Mouse (Mus musculus) G1E (cell line): ENCODE data around the gene Mad1l1. TPM values are rescaled to one million over a fixed set of nuclear protein-coding genes. Genes with fewer than 3 reads are reported as not detected.

Source experiments
- ATAC-seq: 2 replicates; pipeline ENCODE4 v1.8.0; 2016; ENCODE audit warnings: mild to moderate bottlenecking; ENCODE audit not compliant: insufficient number of reproducible peaks, poor library complexity, low FRiP score, severe bottlenecking; ENCODE audit errors: extremely low read depth
- DNase-seq: peaks from one replicate; pipeline ENCODE4 v3.0.0; 2012; ENCODE audit warnings: low spot score
- H3K27me3 ChIP-seq: 2 replicates; pipeline ENCODE4 v1.6.1; 2012; ENCODE audit warnings: mild to moderate bottlenecking, low read length, inconsistent platforms; ENCODE audit not compliant: insufficient read depth
- H3K36me3 ChIP-seq: replicated peaks from 2 replicates; pipeline ENCODE3; 2012; ENCODE audit warnings: mild to moderate bottlenecking, inconsistent platforms
- H3K4me1 ChIP-seq: 2 replicates; pipeline ENCODE4 v1.6.1; 2012; ENCODE audit warnings: low read depth, low read length, inconsistent platforms, mixed read lengths; ENCODE audit not compliant: insufficient read depth
- H3K4me3 ChIP-seq: 2 replicates; pipeline ENCODE4 v1.5.1; 2012; ENCODE audit warnings: low read depth, mild to moderate bottlenecking, inconsistent platforms, low read length, moderate library complexity, mixed read lengths
- H3K9me3 ChIP-seq: replicated peaks from 2 replicates; pipeline ENCODE4 v1.6.1; 2012; ENCODE audit warnings: inconsistent platforms
- CTCF ChIP-seq: IDR thresholded peaks from 2 replicates; pipeline ENCODE4 v1.5.1; 2012; ENCODE audit warnings: low read depth, low read length, inconsistent platforms, mixed read lengths
- GATA1 ChIP-seq: IDR thresholded peaks from 2 replicates; pipeline ENCODE4 v1.6.1; 2012; ENCODE audit warnings: borderline replicate concordance, low read length, inconsistent platforms, mixed read lengths
- GATA2 ChIP-seq: IDR thresholded peaks from 2 replicates; pipeline ENCODE4 v1.6.1; 2012; ENCODE audit warnings: low read depth, low read length, inconsistent platforms, borderline replicate concordance
- POLR2AphosphoS5 ChIP-seq: IDR thresholded peaks from 2 replicates; pipeline ENCODE4 v1.6.1; 2012; ENCODE audit warnings: low read depth, low read length, inconsistent platforms; ENCODE audit not compliant: insufficient replicate concordance
- TAL1 ChIP-seq: conservative IDR thresholded peaks from 2 replicates; pipeline ENCODE4 v1.6.1; 2012; ENCODE audit warnings: low read depth, low read length, inconsistent platforms, mixed read lengths
- polyA plus RNA-seq: library from polyadenylated mRNA; stranded (reverse); fragments of >175 nt; gene quantifications from 2 replicates; pipeline ENCODE4 v1.2.3, GENCODE M21; 2012
- total RNA-seq, 2 experiments: library from RNA; stranded (forward) in 1 of 2; stranded (reverse) in 1 of 2; fragments of 200-1000 nt in 1 of 2; fragments of >200 nt in 1 of 2; fragmentation: Nextera tagmentation in 1 of 2; gene quantifications; 2 replicates each; pipeline ENCODE4 v1.2.3; 2014 to 2017

Gene Mad1l1
- total and polyA plus RNA-seq, 3 experiments: 28.0 to 45.9 (median 28.9) TPM

- no peak for DNase-seq
- H3K27me3 ChIP-seq: no peaks in the 10 kb centered on the region
- no peak for ATAC-seq
- TF ChIP-seq GATA1 (no peak), TAL1 (no peak), GATA2 (no peak), POLR2AphosphoS5 (no peak), CTCF (no peak)
- H3K9me3 ChIP-seq: no peaks in the 10 kb centered on the region
- H3K4me1 ChIP-seq: 0 out of 2 replicates have a peak, but pooled peaks cover 1% of the 10 kb centered on the region
- H3K4me3 ChIP-seq: no peak overlapping the region
- H3K36me3 ChIP-seq: peaks cover 87% of the 10 kb centered on the region
Observed at GRCm38 (mm10) chr5:140174814-140175490, 146.4 kb downstream of the Mad1l1 start.

- no peak for ATAC-seq
- peaks cover 82% of the 10 kb centered on the region for H3K36me3 ChIP-seq
- no peak for TF ChIP-seq TAL1
- no peak for TF ChIP-seq GATA1
- TF ChIP-seq CTCF: no peak
- TF ChIP-seq POLR2AphosphoS5: no peak
- TF ChIP-seq GATA2: no peak
- no peaks in the 10 kb centered on the region for H3K4me1 ChIP-seq
- H3K27me3 ChIP-seq: no peaks in the 10 kb centered on the region
- no peaks in the 10 kb centered on the region for H3K9me3 ChIP-seq
- H3K4me3 ChIP-seq: no peak overlapping the region
- no peak for DNase-seq
Observed at GRCm38 (mm10) chr5:140174066-140174465, 147.3 kb downstream of the Mad1l1 start.

- Histone ChIP-seq H3K27me3 (no peaks in the 10 kb centered on the region), H3K9me3 (no peaks in the 10 kb centered on the region), H3K4me3 (no peak overlapping the region), H3K4me1 (no peaks in the 10 kb centered on the region; the same call in 1 of the 2 replicates), H3K36me3 (peaks cover 81% of the 10 kb centered on the region)
- TF ChIP-seq GATA2: no peak
- no peak for TF ChIP-seq CTCF
- DNase-seq (no peak), ATAC-seq (no peak)
Observed at GRCm38 (mm10) chr5:140173181-140173580, 148.2 kb downstream of the Mad1l1 start.

DNA sequence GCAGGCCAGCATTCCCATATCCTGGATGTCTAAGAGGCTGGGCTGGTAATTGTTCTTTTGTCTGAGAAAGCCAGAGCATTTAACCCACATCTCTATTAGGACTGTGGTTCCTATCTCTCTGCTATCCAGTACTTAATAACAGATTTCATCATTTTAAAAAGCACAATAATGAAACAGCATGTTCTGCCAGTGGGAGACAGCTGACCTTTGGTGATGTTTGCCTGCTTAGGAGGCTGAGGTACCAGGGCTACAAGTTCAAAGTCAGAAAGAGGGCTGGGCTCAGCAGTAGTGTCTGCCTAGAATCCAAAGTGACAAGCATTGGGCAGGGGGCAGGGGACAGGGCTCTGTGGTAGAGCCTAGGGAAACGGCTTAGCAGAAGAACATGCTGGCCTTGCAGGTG is 149.6 kb downstream of the Mad1l1 start:
- H3K4me3 ChIP-seq: no peak overlapping the region
- no peaks in the 10 kb centered on the region for H3K9me3 ChIP-seq
- H3K36me3 ChIP-seq: peaks cover 84% of the 10 kb centered on the region
- no peak for ATAC-seq
- TF ChIP-seq TAL1: no peak
- no peak for TF ChIP-seq GATA2
- TF ChIP-seq GATA1: no peak
- TF ChIP-seq POLR2AphosphoS5: no peak
- H3K27me3 ChIP-seq: no peaks in the 10 kb centered on the region
- DNase-seq: no peak
- H3K4me1 ChIP-seq: no peaks in the 10 kb centered on the region; the same call in 1 of the 2 replicates

DNA sequence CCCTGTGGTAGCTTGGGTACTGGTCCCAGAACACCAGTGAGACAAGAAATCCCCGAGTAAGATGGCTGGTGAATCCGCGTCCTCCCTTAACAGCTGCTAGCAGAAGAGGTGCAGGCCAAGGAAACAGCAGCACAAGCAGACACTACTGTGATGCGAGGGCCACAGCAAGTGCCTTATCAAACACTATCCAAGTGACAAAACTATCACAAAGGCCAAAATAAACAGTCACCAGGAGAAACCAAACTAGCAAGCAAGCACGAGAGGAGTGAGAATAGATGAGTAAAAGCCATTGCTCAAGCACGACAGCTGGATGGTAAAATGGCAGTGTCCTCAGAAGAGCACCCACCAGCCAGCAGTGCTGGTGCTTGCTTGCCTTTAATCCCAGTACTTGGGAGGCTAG is 153.8 kb downstream of the Mad1l1 start:
- Histone ChIP-seq H3K27me3 (no peaks in the 10 kb centered on the region), H3K9me3 (no peaks in the 10 kb centered on the region), H3K4me1 (peaks cover 8% of the 10 kb centered on the region), H3K36me3 (peaks cover 87% of the 10 kb centered on the region), H3K4me3 (no peak overlapping the region)
- DNase-seq (no peak), ATAC-seq (no peak)
- TF ChIP-seq CTCF (no peak), POLR2AphosphoS5 (no peak), GATA1 (no peak), TAL1 (no peak), GATA2 (no peak)

DNA sequence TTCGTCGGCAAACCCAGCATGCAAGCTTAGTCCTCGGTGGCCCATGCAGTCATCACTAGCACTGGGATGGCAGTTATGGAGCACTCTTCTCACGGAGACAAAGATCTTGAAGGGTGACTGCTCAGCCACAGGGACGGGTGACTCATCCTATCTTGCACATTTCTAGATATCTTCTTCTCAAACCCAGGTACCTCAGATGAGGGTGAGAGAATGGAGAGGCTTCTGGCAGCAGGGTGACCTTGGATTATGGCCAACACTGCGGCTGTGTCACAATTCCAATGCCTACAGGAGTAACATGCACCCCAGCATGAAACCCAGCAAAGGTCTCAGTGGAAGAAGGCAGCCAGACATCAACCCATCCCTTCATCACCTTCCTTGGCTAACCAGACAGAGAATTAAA is 154.3 kb downstream of the Mad1l1 start:
- TF ChIP-seq TAL1: no peak
- TF ChIP-seq CTCF: no peak
- no peak for TF ChIP-seq GATA2
- no peak for TF ChIP-seq POLR2AphosphoS5
- no peak for TF ChIP-seq GATA1
- DNase-seq: no peak

DNA sequence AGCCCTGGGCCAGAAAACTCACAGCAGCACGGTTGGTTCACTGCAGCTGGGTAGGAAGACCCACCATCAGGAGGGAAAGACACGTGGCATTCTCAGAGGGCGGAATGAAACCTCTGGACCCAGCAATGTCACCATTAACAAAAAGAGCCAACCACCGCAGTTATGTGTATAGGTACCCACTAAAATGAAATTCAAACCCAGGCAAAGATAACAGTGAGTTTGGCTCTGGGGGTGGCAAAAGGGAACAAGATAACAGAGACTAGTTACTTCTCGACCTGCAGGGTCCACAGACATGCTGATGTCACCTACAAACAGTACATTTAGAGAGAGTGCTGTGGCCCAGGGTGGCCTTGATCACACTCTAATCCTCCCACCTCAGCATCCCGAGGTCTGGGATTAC is 157.4 kb downstream of the Mad1l1 start:
- Histone ChIP-seq H3K4me3 (no peak overlapping the region), H3K36me3 (peaks cover 79% of the 10 kb centered on the region), H3K9me3 (no peaks in the 10 kb centered on the region), H3K27me3 (no peaks in the 10 kb centered on the region), H3K4me1 (peaks cover 13% of the 10 kb centered on the region)
- DNase-seq (no peak), ATAC-seq (no peak)
- TF ChIP-seq POLR2AphosphoS5: no peak
- TF ChIP-seq CTCF: no peak
- TF ChIP-seq TAL1: no peak
- TF ChIP-seq GATA1: no peak
- no peak for TF ChIP-seq GATA2

More for the DNA sequence above, 154.3 kb downstream of the Mad1l1 start:
- Histone ChIP-seq H3K9me3 (no peaks in the 10 kb centered on the region), H3K27me3 (no peaks in the 10 kb centered on the region), H3K4me3 (no peak overlapping the region), H3K36me3 (peaks cover 89% of the 10 kb centered on the region), H3K4me1 (peaks cover 9% of the 10 kb centered on the region)
- no peak for ATAC-seq
